Mouse (Mus musculus): ENCODE results near the gene Bmper.

Bmper gene

DNA sequence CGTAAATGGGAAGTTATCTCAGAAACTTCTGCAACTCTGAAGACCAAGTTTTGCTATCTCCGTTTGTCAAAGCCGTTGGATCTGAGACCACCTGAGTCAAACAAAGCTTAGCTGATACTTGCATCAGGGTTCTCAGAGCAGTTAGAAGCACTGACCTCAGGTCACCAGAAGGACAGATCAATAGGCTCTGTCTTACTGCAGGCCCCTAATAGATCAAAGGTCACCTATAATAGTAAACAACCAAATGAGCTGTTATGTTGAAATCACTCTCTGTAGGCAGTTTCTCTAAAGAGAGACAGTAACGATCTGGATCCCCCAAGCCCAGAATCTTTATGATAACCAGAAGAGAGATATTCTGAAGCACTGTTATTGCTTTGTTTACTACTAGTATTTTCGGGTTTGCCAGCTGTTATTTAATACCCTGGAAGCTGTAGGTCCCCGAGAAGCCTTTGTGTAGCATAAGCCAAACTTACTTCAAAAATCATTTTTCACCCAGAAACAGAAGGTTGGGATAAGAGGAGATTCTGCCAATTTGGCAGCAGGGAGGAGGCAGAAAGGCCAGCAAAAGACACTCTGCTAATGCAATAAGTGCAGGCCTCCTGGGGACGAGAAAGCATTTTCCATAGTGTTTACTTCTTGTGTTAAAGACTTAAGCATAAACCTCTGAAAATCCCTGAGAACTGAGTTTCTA is 224.5 kb downstream of the Bmper start:
- DNase-seq, result no peak

DNA sequence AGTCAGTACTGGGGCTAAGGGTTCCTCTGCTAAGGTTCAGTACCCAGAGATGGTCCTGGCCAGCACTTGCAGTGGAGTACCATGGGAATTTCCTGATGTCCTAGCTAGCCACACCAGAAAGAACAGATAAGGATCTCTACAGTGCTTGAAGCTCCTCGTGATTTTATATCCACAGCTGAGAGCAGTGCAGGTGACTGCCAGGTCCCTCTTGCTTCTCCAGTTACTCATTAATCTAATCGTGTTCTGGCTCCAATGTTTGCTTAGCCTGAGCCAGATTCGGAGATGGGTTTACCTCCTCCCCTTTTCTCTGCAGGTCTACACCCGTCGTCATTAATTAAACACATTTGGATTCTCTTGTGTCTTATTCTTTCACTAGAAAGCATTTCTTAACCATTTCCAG is 230.4 kb downstream of the Bmper start:
- DNase-seq, result no peak

DNA sequence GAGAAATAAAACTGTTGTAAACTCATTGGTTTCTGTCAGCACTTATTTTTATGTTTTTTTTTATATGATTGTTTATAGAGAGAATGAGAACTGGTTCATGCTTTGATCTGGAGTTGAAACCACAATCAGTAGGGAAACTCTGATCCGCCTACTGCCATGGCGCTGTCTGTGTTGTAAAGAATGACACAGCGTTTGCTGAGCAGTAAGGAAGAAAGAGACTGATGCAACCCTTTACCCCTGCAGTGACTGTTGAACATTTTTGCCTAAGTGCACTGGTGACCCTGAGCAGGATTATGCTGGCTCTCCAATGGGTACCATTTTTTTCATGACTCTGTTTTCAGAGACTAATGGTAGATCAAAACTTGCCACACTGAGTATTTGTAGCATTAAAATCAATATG is 234.3 kb downstream of the Bmper start:
- no peak for DNase-seq

DNA sequence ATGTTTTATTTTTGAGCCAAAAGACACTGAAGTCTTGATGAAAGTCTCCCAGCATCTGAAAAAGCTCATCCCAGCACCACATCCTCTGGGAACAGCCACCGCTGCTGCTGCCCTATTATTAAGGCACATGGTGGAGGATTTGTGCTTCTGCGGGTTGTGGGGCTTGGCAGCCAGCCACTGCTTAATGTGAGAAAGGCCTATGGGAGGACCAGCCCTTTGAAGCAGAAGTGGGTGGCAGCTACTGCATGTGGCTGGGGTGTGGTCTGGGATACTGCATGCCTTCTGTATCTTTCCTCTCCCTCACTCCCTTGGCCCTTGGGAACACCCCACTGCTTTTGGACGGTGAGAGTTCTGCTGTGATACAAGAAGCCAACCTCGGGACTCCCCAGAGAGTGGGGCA is 237.8 kb downstream of the Bmper start:
- no peak for DNase-seq

DNA sequence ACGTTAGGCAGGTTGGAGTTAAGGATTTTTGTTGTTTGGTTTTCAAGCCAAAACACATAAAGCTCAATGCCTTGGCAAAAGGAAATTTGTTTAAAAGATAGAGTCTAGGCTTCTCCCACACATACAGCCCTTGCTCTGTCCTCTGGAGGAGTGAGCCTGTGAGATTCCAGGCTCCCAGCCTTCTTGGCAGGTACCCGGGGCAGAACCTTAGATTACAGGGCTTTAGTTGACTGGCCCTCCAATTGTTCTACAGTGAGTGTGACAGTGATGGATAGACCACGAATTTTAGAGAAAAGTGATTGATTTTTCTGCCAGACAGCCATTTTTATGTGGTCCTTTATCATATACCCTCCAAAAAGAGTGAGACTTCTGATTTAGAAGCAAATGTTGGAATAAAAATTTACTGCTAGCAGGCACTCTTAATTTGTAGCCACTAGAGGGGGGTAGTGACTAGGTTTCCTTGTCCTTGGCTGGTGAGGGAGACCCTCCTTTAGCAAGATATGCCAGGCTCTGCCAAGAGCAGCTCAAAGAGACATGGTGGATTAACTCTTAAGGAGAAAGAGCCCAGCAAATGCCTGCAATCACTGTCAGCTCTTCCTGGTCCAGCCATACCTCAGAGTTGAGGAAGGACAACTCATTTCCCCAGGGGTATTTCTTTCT is 240.2 kb downstream of the Bmper start:
- DNase-seq, result peak; percentile 44

DNA sequence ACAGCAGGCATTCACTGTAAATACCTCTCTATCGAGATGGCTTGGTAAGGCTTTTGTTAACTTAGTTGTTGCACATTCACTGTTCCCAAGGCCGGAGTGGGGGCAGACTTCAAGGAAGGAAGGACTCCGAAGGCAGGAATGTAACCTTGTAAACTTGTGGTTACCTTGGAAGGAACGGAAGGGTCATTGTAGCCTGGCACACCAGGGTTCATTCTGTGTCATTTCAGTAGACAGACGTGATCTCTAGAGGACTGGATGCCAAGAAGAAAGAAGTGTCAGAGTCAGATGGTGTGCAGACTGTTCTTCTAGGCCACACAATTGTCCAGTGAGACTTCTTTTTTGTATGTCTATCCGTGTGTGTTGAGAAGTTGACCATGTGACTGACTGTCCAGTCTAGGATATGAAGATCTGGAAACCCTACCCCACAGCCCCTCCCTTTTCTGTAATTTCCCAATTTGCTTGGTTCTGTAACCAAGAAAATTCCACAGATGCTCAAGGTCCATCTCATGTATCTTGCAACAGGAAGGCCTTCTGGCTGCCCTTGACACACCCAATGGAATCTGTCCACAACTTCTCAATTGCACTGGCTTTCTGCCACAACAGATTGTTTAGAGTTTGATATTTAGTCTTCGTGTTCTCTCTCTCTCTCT is 242.2 kb downstream of the Bmper start:
- no peak for DNase-seq

DNA sequence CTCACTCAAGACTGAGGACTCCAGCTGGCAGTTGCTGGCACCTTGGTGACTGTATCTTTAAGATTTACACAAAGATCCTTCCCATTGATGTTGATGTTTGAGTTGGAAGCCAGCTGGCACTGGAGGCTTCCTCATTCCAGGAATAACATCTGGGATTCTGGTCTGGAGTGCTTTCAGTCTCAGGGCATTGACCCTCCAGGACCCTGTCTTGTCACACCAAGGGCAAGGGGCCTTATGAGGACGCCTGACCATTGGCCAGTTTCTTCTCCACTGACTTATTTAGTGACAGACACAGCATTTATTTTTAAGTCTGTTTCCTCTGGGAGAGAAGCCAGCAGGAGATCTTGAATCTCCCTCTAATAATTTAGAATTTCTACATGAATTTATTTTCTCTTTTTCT is 247.0 kb downstream of the Bmper start:
- no peak for DNase-seq

DNA sequence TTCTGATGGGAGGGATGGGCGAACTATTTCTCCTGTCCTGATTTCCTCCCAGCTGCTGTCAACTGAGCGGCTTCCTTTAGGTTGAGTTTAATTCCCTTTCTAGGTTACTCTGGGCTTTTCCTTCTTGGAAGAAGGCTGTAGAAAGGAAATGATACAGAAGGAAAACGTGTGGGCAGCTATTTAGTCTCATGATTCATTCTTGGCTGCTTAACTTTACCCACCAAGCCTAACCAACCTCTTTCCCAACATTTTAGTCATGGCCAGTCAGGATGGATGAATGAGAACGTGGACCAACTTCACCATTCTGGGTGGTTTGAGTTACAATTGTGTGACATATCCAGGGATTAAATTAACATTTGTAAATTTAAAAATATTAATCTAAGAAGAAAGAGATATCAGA is 263.0 kb downstream of the Bmper start:
- no peak for DNase-seq

DNA sequence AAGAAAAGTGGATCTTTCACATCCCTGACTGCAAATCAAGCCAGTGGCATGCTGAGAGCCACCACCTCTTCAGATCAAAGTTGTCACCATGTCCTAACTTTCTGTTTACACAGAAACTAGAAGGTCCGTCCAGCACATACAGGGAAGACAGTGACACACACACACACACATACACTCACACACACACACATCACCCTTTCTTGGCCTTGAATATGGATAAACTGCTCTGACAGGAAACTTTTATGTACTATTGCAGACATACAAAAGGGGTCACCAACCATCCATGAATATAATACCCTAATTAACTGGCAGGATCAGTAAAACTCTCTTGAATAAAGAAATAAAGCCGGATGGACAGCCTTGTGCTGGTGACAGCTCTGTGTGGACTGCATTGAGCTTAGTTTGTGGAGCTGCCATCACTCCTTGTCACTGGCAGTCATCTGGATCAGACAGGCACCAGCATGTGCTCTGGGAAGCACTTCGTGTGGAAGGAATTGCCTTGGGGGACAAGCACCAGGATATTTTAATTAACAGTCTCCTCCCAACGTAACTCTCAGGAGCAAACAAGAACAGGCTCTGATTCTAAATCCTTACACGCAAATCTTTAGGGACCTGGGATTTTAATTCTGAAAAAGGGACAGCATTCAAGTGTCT is 264.0 kb downstream of the Bmper start:
- DNase-seq, result no peak

DNA sequence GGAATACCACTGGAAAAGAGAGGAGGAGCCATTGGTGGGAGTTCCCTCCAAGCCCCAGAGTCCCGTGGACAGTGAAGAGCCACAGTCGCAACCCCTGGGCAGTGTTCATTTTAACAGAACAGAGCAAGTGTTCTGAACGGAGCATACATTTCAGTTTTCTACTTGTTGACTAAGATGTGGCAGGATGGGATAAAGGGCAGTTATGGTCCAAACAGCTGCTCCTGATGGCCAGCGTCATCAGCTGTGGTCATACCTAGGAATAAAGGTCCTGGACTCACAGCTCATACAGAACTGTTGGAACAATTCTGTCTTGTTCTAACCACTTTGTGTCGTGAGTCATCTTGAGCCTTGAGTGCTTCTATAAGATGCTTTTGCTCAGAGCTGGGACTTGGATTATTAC is 265.4 kb downstream of the Bmper start:
- DNase-seq, result no peak

DNA sequence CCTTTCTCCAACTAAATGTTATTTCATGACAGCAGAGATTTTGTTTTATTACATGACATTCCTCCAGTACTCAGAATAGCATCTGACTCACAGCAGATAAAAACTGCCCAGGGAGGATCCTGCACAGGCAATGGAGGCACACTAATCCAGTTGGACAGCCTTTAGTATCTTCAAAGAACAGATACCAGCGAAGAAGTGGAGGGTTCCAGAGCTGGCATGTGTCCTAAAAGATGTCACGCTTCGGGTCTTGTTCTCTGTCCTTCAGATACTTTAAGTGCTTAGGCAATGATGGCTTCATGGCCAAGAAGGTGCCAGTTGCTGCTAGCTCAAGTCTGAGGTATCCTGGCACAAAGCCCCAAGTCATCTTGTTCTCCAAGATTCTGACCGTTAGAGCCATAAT is 272.5 kb downstream of the Bmper start:
- DNase-seq, result peak; percentile 16

DNA sequence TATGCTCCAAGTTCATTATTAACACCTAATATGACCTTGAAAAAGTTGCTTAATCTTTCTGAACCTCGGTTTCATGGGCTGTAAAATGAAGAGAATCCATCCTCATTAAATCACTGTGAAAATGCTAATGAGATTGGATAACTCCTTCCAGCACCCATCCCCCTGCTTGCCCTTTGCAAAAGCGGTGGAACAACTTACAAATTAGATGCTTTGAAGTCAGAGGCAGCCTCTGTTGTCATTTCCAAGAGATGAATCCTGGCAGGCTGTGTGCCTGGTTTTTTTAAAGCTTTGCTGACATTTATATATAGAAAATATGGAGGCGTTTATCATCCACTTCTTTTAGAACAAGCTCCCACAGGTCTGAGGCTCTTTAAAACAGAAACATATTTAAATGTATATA is 274.8 kb downstream of the Bmper start:
- peak; percentile 80 for DNase-seq

DNA sequence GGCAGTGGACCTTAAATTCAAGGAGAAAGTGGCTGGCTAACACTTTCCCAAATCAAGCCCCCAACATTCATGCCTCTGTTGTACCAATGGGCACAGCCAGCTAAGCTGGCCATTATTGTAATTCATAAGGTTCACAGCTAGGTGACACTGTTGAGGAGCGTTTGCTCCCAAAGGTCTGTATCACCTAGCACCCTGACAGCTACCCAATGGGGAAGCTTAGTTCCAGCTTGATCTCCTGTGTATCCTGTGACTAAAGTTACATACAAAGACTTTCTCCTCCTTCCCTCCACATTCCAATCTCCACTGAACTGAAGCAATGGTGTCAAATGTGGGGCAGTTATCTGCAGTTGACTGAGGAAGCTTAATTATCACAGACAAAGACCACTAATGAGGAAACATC is 311.0 kb downstream of the Bmper start:
- no peak for DNase-seq

All from layer of hippocampus, adult 9-11 months (tissue).